Mouse (Mus musculus): ENCODE data around the gene Fam198a.

GRCm38 (mm10) chr9:122027081-122027913 is 76.5 kb downstream of the Fam198a start:
- TF ChIP-seq CTCF (IDR thresholded peaks at IDR 0.05; ENCODE audit: borderline replicate concordance, extremely low read depth, insufficient read depth, insufficient read length) = no peak
- TF ChIP-seq POLR2A (IDR thresholded peaks at IDR 0.05; ENCODE audit: borderline replicate concordance, extremely low read depth, insufficient read depth, insufficient read length, poor library complexity, severe bottlenecking) = no peak

Data from brain, embryonic 14.5 days (tissue).